Mouse (Mus musculus): ENCODE results near the gene Tmem91. TPM values are rescaled to one million over a fixed set of nuclear protein-coding genes. Genes with fewer than 3 reads are reported as not detected.
"Not testable (repeated sequence)": the region's sequence is repeated elsewhere in the genome, so short reads cannot be mapped to it uniquely, and the experiment has no call there.

Gene Tmem91
- 3.2 and 3.4 TPM in 2 replicates for polyA plus RNA-seq (2015; fragmentation: Nextera tagmentation; extraction: Ambion mirVana)

DNA sequence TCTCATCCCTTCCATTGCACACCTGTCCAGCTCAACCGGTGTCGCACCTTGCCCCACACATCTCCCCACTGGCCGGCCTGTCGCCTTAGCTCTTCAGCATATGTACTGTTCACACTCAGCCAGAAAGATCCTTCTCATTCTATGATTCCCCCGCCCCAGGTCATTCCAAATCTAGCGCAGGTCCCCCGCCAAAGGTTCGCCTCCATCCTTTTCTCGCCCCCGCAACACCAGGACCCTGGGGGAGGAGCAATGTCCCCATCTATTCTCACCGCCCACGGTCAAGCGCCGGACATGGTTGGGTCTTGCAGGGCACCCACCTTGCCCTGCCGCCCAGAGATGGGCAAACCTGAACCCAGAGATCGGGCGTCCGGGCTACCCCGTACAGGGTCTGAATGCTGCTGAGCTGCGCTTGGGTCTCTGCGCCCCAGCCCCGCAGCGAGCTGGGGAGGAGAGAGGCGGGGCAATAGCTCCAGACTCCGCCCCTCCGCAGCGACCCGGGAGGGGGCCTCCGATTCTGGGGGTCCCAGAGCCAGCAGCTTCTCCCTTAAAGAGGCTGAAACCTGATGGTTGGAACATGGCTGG is at the start of gene Tmem91:
TSS of gene Tmem91 (minus strand) at position 448 of the 582 bp plus-strand sequence.
- peaks cover 19% of the 10 kb centered on the region for H3K4me1 ChIP-seq
- no peaks in the 10 kb centered on the region for H3K9me3 ChIP-seq (replicated peaks)
- H3K36me3 ChIP-seq: no peaks in the 10 kb centered on the region
- no peak within 1 kb of the TSS for H3K27ac ChIP-seq (replicated peaks)
- no peak within 1 kb of the TSS for H3K9ac ChIP-seq
- H3K27me3 ChIP-seq: peaks cover 34% of the 10 kb centered on the region
- H3K4me2 ChIP-seq (replicated peaks): peak within 1 kb of the TSS; percentile 66
- 3% methylated on average over 29 of the region's 29 CpGs for WGBS
- ATAC-seq (ENCODE audit: insufficient number of reproducible peaks, low FRiP score, low TSS enrichment, low read depth): no peak
- peak within 1 kb of the TSS; percentile 36 for H3K4me3 ChIP-seq (replicated peaks)

GRCm38 (mm10) chr7:25721776-25722175 is 46.8 kb upstream of the Tmem91 start:
- not testable (repeated sequence) for H3K27me3 ChIP-seq; H3K4me2 ChIP-seq (replicated peaks); H3K9ac ChIP-seq; H3K27ac ChIP-seq (replicated peaks); H3K9me3 ChIP-seq (replicated peaks); ATAC-seq (ENCODE audit: insufficient number of reproducible peaks, low FRiP score, low TSS enrichment, low read depth); H3K4me3 ChIP-seq (replicated peaks)
- H3K36me3 ChIP-seq: peaks cover 65% of the 10 kb centered on the region
- H3K4me1 ChIP-seq: peaks cover 22% of the 10 kb centered on the region

GRCm38 (mm10) chr7:25720760-25721159 is 45.8 kb upstream of the Tmem91 start:
- H3K27me3 ChIP-seq: no peaks in the 10 kb centered on the region
- H3K27ac ChIP-seq (replicated peaks): no peak overlapping the region
- no peak overlapping the region for H3K4me2 ChIP-seq (replicated peaks)
- WGBS: 84% methylated on average over 5 of the region's 5 CpGs
- no peaks in the 10 kb centered on the region for H3K9me3 ChIP-seq (replicated peaks)
- no peak for ATAC-seq (ENCODE audit: insufficient number of reproducible peaks, low FRiP score, low TSS enrichment, low read depth)
- H3K36me3 ChIP-seq: peaks cover 63% of the 10 kb centered on the region
- H3K4me1 ChIP-seq: peaks cover 22% of the 10 kb centered on the region
- no peak overlapping the region for H3K9ac ChIP-seq
- H3K4me3 ChIP-seq (replicated peaks): no peak overlapping the region

- Histone ChIP-seq H3K9ac (no peak overlapping the region), H3K27me3 (no peaks in the 10 kb centered on the region), H3K4me3 (replicated peaks) (no peak overlapping the region), H3K4me1 (peaks cover 22% of the 10 kb centered on the region), H3K36me3 (peaks cover 63% of the 10 kb centered on the region), H3K4me2 (replicated peaks) (peak overlapping the region; percentile 80), H3K27ac (replicated peaks) (peak overlapping the region; percentile 90), H3K9me3 (replicated peaks) (no peaks in the 10 kb centered on the region)
- ATAC-seq (ENCODE audit: insufficient number of reproducible peaks, low FRiP score, low TSS enrichment, low read depth): 0 out of 2 replicates have a peak, but pooled peaks have one; percentile 49
- WGBS: 60% methylated on average over 10 of the region's 10 CpGs
Observed at GRCm38 (mm10) chr7:25719761-25720610, 45.0 kb upstream of the Tmem91 start.

- peak within 1 kb of the TSS; percentile 80 for H3K4me2 ChIP-seq (replicated peaks)
- peak; percentile 83 for ATAC-seq (ENCODE audit: insufficient number of reproducible peaks, low FRiP score, low TSS enrichment, low read depth)
- H3K27ac ChIP-seq (replicated peaks): peak within 1 kb of the TSS; percentile 90
Observed at GRCm38 (mm10) chr7:25718788-25719417, 43.9 kb upstream of the Tmem91 start, which contains the start of gene Ccdc97. TSS of gene Ccdc97 (minus strand) at chr7:25719088.

GRCm38 (mm10) chr7:25717478-25717877 is 42.5 kb upstream of the Tmem91 start:
- Histone ChIP-seq H3K4me1 (peaks cover 22% of the 10 kb centered on the region), H3K4me3 (replicated peaks) (peak overlapping the region; percentile 73), H3K27ac (replicated peaks) (no peak overlapping the region), H3K27me3 (no peaks in the 10 kb centered on the region), H3K36me3 (peaks cover 63% of the 10 kb centered on the region), H3K9me3 (replicated peaks) (no peaks in the 10 kb centered on the region), H3K9ac (no peak overlapping the region), H3K4me2 (replicated peaks) (peak overlapping the region; percentile 80)
- no peak for ATAC-seq (ENCODE audit: insufficient number of reproducible peaks, low FRiP score, low TSS enrichment, low read depth)
- 88% methylated on average over 3 of the region's 3 CpGs for WGBS

More at GRCm38 (mm10) chr7:25718788-25719417, 43.9 kb upstream of the Tmem91 start, which contains the start of gene Ccdc97:
- 4% methylated on average over 32 of the region's 32 CpGs for WGBS
- Histone ChIP-seq H3K36me3 (peaks cover 63% of the 10 kb centered on the region), H3K4me3 (replicated peaks) (peak within 1 kb of the TSS; percentile 73), H3K9me3 (replicated peaks) (no peaks in the 10 kb centered on the region), H3K27me3 (no peaks in the 10 kb centered on the region), H3K4me1 (peaks cover 22% of the 10 kb centered on the region), H3K9ac (peak within 1 kb of the TSS; percentile 58)

DNA sequence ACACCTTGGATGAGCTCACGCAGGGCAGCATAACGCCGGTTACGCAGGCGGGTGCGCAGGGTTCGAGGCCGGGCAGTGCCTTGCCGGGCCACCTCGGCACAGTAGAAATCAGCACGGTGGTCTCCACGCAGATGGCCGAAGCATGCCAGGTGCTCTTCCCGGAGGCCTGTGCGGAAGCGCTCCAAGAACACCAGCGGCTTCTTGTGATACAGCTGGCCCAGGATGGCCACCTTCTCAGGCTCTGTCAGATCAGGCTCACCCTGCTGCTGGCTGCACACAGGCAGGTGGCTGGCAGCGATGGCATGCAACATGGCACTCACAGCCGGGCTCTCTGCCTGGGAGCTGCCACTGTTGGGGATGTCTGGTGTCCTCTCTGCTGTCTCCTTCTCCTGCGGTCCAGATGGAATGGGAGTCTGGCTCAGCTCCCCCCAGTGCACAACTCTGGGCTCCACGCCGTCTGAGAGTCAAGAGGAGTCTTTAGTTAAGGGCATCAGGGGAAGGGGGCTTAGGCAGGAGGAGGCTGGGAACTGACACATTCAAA is 40.8 kb upstream of the Tmem91 start:
- WGBS: 96% methylated on average over 22 of the region's 22 CpGs
- ATAC-seq (ENCODE audit: insufficient number of reproducible peaks, low FRiP score, low TSS enrichment, low read depth): no peak
- H3K36me3 ChIP-seq: peaks cover 55% of the 10 kb centered on the region

DNA sequence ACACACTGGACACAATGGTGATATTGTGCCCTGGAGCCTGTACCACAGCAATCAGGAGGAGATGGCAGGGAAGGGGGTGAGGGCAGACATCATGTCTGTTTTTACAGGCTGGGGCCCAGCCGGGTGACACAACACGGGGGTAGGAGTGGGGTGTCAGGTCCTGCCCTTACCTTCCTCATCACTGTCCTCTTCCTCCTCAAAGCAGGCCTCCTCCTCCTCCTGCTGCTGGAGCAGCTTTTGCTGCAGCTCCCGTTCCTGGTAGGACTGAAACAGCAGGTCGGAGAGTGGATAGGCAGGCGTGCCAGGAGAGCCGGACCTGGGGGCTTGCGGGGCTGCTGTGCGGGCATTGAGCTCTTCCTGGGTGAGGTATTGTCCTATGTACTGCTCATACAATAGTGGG is 39.6 kb upstream of the Tmem91 start:
- Histone ChIP-seq H3K9ac (no peak overlapping the region), H3K4me3 (replicated peaks) (no peak overlapping the region), H3K36me3 (peaks cover 47% of the 10 kb centered on the region), H3K4me2 (replicated peaks) (no peak overlapping the region), H3K4me1 (peaks cover 47% of the 10 kb centered on the region), H3K27ac (replicated peaks) (no peak overlapping the region), H3K27me3 (no peaks in the 10 kb centered on the region), H3K9me3 (replicated peaks) (no peaks in the 10 kb centered on the region)
- no peak for ATAC-seq (ENCODE audit: insufficient number of reproducible peaks, low FRiP score, low TSS enrichment, low read depth)
- 93% methylated on average over 8 of the region's 8 CpGs for WGBS

More for the DNA sequence above, 40.8 kb upstream of the Tmem91 start:
- H3K9me3 ChIP-seq (replicated peaks): no peaks in the 10 kb centered on the region
- H3K4me1 ChIP-seq: peaks cover 39% of the 10 kb centered on the region
- H3K4me3 ChIP-seq (replicated peaks): no peak overlapping the region
- no peak overlapping the region for H3K4me2 ChIP-seq (replicated peaks)
- H3K27ac ChIP-seq (replicated peaks): no peak overlapping the region
- H3K27me3 ChIP-seq: no peaks in the 10 kb centered on the region
- H3K9ac ChIP-seq: no peak overlapping the region

GRCm38 (mm10) chr7:25712801-25713200 is 37.8 kb upstream of the Tmem91 start:
- H3K9me3 ChIP-seq (replicated peaks): no peaks in the 10 kb centered on the region
- peaks cover 44% of the 10 kb centered on the region for H3K4me1 ChIP-seq
- no peak overlapping the region for H3K4me3 ChIP-seq (replicated peaks)
- 0 out of 2 replicates have a peak overlapping the region, but pooled peaks have one; percentile 69 for H3K27ac ChIP-seq (replicated peaks)
- no peak overlapping the region for H3K4me2 ChIP-seq (replicated peaks)
- no peak overlapping the region for H3K9ac ChIP-seq
- no peak for ATAC-seq (ENCODE audit: insufficient number of reproducible peaks, low FRiP score, low TSS enrichment, low read depth)
- H3K27me3 ChIP-seq: no peaks in the 10 kb centered on the region
- 84% methylated on average over 9 of the region's 9 CpGs for WGBS
- peaks cover 47% of the 10 kb centered on the region for H3K36me3 ChIP-seq

DNA sequence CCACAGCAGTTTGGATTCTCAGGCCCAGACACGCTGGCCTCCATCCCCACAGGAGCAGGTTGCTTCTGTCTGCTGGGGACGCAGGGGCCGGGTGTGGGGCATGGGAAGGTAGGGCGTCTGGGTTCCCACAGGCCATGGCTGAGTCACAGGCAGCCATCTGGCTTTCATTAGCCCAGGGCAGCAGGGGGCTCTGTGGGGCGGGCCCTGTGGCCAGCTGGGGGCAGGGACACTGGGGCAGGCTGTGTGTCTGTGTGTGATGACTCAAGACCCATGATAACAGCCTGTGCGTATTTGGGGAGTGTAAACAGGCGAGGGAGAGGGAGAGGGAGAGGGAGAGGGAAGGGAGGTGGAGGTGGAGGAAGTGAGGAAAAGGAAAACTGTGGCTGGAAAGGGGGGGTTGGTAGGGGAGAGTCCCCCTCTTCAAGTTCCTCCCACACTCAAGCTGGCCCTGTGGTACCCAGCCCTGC is 36.8 kb upstream of the Tmem91 start:
- peak overlapping the region; percentile 69 for H3K27ac ChIP-seq (replicated peaks)
- peaks cover 44% of the 10 kb centered on the region for H3K4me1 ChIP-seq
- ATAC-seq (ENCODE audit: insufficient number of reproducible peaks, low FRiP score, low TSS enrichment, low read depth): peak; percentile 65
- peaks cover 47% of the 10 kb centered on the region for H3K36me3 ChIP-seq
- no peak overlapping the region for H3K9ac ChIP-seq
- H3K4me3 ChIP-seq (replicated peaks): no peak overlapping the region
- no peaks in the 10 kb centered on the region for H3K27me3 ChIP-seq
- 14% methylated on average over 7 of the region's 7 CpGs for WGBS
- no peaks in the 10 kb centered on the region for H3K9me3 ChIP-seq (replicated peaks)
- no peak overlapping the region for H3K4me2 ChIP-seq (replicated peaks)

DNA sequence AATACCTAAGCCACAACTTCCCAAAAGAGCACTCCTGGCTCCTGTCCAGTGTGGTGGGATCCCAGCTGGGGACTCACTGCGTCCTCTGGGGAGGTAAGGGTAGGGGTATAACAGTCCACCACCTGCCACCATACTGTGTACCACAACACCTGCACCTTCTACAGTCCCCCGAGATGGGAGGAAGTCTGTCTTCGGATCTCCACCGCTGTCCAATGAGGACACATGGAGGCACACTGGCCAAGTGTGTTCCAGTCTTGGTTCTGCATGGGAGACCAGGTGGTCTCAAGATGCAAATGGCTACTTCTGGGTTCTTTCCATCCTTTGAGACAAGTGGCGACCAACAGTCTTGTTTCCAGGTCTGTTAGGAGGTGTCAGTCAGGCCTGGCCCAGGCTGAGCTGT is 36.2 kb upstream of the Tmem91 start:
- no peaks in the 10 kb centered on the region for H3K27me3 ChIP-seq
- H3K4me1 ChIP-seq: peaks cover 44% of the 10 kb centered on the region
- peaks cover 42% of the 10 kb centered on the region for H3K36me3 ChIP-seq
- 55% methylated on average over 5 of the region's 5 CpGs for WGBS
- peak overlapping the region; percentile 63 for H3K27ac ChIP-seq (replicated peaks)
- no peak overlapping the region for H3K4me3 ChIP-seq (replicated peaks)
- H3K4me2 ChIP-seq (replicated peaks): no peak overlapping the region; the same call in 1 of the 2 replicates
- ATAC-seq (ENCODE audit: insufficient number of reproducible peaks, low FRiP score, low TSS enrichment, low read depth): no peak
- no peaks in the 10 kb centered on the region for H3K9me3 ChIP-seq (replicated peaks)
- no peak overlapping the region for H3K9ac ChIP-seq
